Mouse (Mus musculus): Measurements from ENCODE around the gene Bmt2.
A peak's percentile ranks its signal among the peaks of the same experiment; 100 is the strongest.

Bmt2 gene

GRCm38 (mm10) chr6:13677818-13678282, at the start of gene Bmt2:
Gene Bmt2 (minus strand): TSS chr6:13677966.
- peak; percentile 97 for DNase-seq (ENCODE audit: low spot score)

GRCm38 (mm10) chr6:13722166-13722565, 44.4 kb upstream of the Bmt2 start:
- no peak for DNase-seq (ENCODE audit: low spot score)

- no peak for DNase-seq (ENCODE audit: low spot score)
Observed at GRCm38 (mm10) chr6:13714867-13715266, 37.1 kb upstream of the Bmt2 start.

GRCm38 (mm10) chr6:13696882-13697281, 19.1 kb upstream of the Bmt2 start:
- DNase-seq (ENCODE audit: low spot score), result no peak

- no peak for DNase-seq (ENCODE audit: low spot score)
Observed at GRCm38 (mm10) chr6:13695103-13695845, 17.5 kb upstream of the Bmt2 start.

- no peak for DNase-seq (ENCODE audit: low spot score)
Observed at GRCm38 (mm10) chr6:13691657-13692294, 14.0 kb upstream of the Bmt2 start.

- no peak for DNase-seq (ENCODE audit: low spot score)
Observed at GRCm38 (mm10) chr6:13690398-13690797, 12.6 kb upstream of the Bmt2 start.

- no peak for DNase-seq (ENCODE audit: low spot score)
Observed at GRCm38 (mm10) chr6:13683929-13684595, 6.3 kb upstream of the Bmt2 start.

GRCm38 (mm10) chr6:13678349-13678748, 583 bp upstream of the Bmt2 start:
- DNase-seq (ENCODE audit: low spot score), result no peak

- peak; percentile 15 for DNase-seq (ENCODE audit: low spot score)
Observed at GRCm38 (mm10) chr6:13677141-13677761, 515 bp downstream of the Bmt2 start.

- no peak for DNase-seq (ENCODE audit: low spot score)
Observed at GRCm38 (mm10) chr6:13676196-13676595, 1.6 kb downstream of the Bmt2 start.

- no peak for DNase-seq (ENCODE audit: low spot score)
Observed at GRCm38 (mm10) chr6:13674600-13675305, 3.0 kb downstream of the Bmt2 start.

- no peak for DNase-seq (ENCODE audit: low spot score)
Observed at GRCm38 (mm10) chr6:13665646-13666045, 12.1 kb downstream of the Bmt2 start.

- DNase-seq (ENCODE audit: low spot score), result no peak
Observed at GRCm38 (mm10) chr6:13658016-13658415, 19.8 kb downstream of the Bmt2 start.

GRCm38 (mm10) chr6:13654081-13654480, 23.7 kb downstream of the Bmt2 start:
- no peak for DNase-seq (ENCODE audit: low spot score)

GRCm38 (mm10) chr6:13652284-13652683, 25.5 kb downstream of the Bmt2 start:
- DNase-seq (ENCODE audit: low spot score), result no peak

- DNase-seq (ENCODE audit: low spot score), result no peak
Observed at GRCm38 (mm10) chr6:13650854-13651253, 26.9 kb downstream of the Bmt2 start.

GRCm38 (mm10) chr6:13648305-13648704, 29.5 kb downstream of the Bmt2 start:
- no peak for DNase-seq (ENCODE audit: low spot score)

- DNase-seq (ENCODE audit: low spot score), result no peak
Observed at GRCm38 (mm10) chr6:13636582-13636989, 41.2 kb downstream of the Bmt2 start.

- no peak for DNase-seq (ENCODE audit: low spot score)
Observed at GRCm38 (mm10) chr6:13632571-13632970, 45.2 kb downstream of the Bmt2 start.

GRCm38 (mm10) chr6:13630607-13631006, 47.2 kb downstream of the Bmt2 start:
- no peak for DNase-seq (ENCODE audit: low spot score)

- no peak for DNase-seq (ENCODE audit: low spot score)
Observed at GRCm38 (mm10) chr6:13619618-13620017, 58.1 kb downstream of the Bmt2 start.
